Mouse (Mus musculus) embryonic facial prominence, embryonic 10.5 days (tissue): ENCODE results near the gene Obsl1. TPM values are rescaled to one million over a fixed set of nuclear protein-coding genes. Genes with fewer than 3 reads are reported as not detected.

Experiments
- DNase-seq: peaks from one replicate; pipeline ENCODE4 v3.0.0-alpha.2; 2017; ENCODE audit warnings: low spot score
- H3K27ac ChIP-seq: fragments of 300-500 bp; sonication (generic); replicated peaks from 2 replicates; pipeline ENCODE4 v1.5.1; 2016; ENCODE audit warnings: mild to moderate bottlenecking
- H3K27me3 ChIP-seq: fragments of 300-500 bp; sonication (generic); replicated peaks from 2 replicates; pipeline ENCODE4 v1.6.1; 2016; ENCODE audit warnings: low read depth, mild to moderate bottlenecking; ENCODE audit not compliant: poor library complexity, severe bottlenecking
- H3K36me3 ChIP-seq: fragments of 300-500 bp; sonication (generic); replicated peaks from 2 replicates; pipeline ENCODE4 v1.6.1; 2016; ENCODE audit warnings: mild to moderate bottlenecking, moderate library complexity
- H3K4me1 ChIP-seq: fragments of 300-500 bp; sonication (generic); 2 replicates; pipeline ENCODE4 v1.6.1; 2016
- H3K4me3 ChIP-seq: fragments of 300-500 bp; sonication (generic); 2 replicates; pipeline ENCODE4 v1.5.1; 2016; ENCODE audit warnings: mild to moderate bottlenecking, moderate library complexity
- H3K9me3 ChIP-seq: fragments of 300-500 bp; sonication (generic); 2 replicates; pipeline ENCODE4 v1.6.1; 2016; ENCODE audit warnings: mild to moderate bottlenecking
- WGBS: fragments of 180-500 bp; shearing (Covaris S2); methylation state at CpG from one replicate; pipeline ENCODE4 v1.1.7; 2016; 5-methylcytosine and 5-hydroxymethylcytosine counted together
- polyA plus RNA-seq: library from polyadenylated mRNA; unstranded; fragments of >200 nt; fragmentation: Nextera tagmentation; extraction: Ambion mirVana; gene quantifications from 2 replicates; pipeline ENCODE4 v1.2.1, GENCODE M21; 2016

The Obsl1 gene
- polyA plus RNA-seq, 1 experiment from 2014 or later: 57.9 TPM

- peaks cover 41% of the 10 kb centered on the region for H3K36me3 ChIP-seq
Observed at GRCm38 (mm10) chr1:75537587-75537986, 31.3 kb upstream of the Obsl1 start.

GRCm38 (mm10) chr1:75533325-75534252 is 27.3 kb upstream of the Obsl1 start:
- Histone ChIP-seq H3K9me3 (no peaks in the 10 kb centered on the region), H3K4me3 (no peak overlapping the region), H3K36me3 (peaks cover 79% of the 10 kb centered on the region), H3K4me1 (no peaks in the 10 kb centered on the region), H3K27ac (no peak overlapping the region), H3K27me3 (no peaks in the 10 kb centered on the region)
- WGBS: 89% methylated on average over 19 of the region's 19 CpGs
- no peak for DNase-seq

More at GRCm38 (mm10) chr1:75537587-75537986, 31.3 kb upstream of the Obsl1 start:
- H3K27ac ChIP-seq: no peak overlapping the region
- no peak overlapping the region for H3K4me3 ChIP-seq
- no peaks in the 10 kb centered on the region for H3K27me3 ChIP-seq
- H3K9me3 ChIP-seq: no peaks in the 10 kb centered on the region
- 79% methylated on average over 2 of the region's 2 CpGs for WGBS
- no peaks in the 10 kb centered on the region for H3K4me1 ChIP-seq
- no peak for DNase-seq

GRCm38 (mm10) chr1:75532280-75533172 is 26.3 kb upstream of the Obsl1 start:
- Histone ChIP-seq H3K27me3 (no peaks in the 10 kb centered on the region), H3K36me3 (peaks cover 89% of the 10 kb centered on the region), H3K9me3 (no peaks in the 10 kb centered on the region), H3K4me3 (no peak overlapping the region), H3K4me1 (no peaks in the 10 kb centered on the region), H3K27ac (no peak overlapping the region)
- 92% methylated on average over 19 of the region's 19 CpGs for WGBS
- no peak for DNase-seq

- Histone ChIP-seq H3K27ac (no peak overlapping the region), H3K9me3 (no peaks in the 10 kb centered on the region), H3K4me1 (no peaks in the 10 kb centered on the region), H3K36me3 (peaks cover 96% of the 10 kb centered on the region), H3K4me3 (no peak overlapping the region), H3K27me3 (no peaks in the 10 kb centered on the region)
- 88% methylated on average over 4 of the region's 4 CpGs for WGBS
- DNase-seq: no peak
Observed at GRCm38 (mm10) chr1:75530546-75530945, 24.3 kb upstream of the Obsl1 start.

- Histone ChIP-seq H3K9me3 (no peaks in the 10 kb centered on the region), H3K27me3 (no peaks in the 10 kb centered on the region), H3K4me3 (no peak overlapping the region), H3K36me3 (peaks cover 51% of the 10 kb centered on the region), H3K4me1 (peaks cover 12% of the 10 kb centered on the region), H3K27ac (no peak overlapping the region)
- DNase-seq: no peak
- WGBS: 90% methylated on average over 7 of the region's 7 CpGs
Observed at GRCm38 (mm10) chr1:75524679-75525078, 18.4 kb upstream of the Obsl1 start.

- Histone ChIP-seq H3K27me3 (no peaks in the 10 kb centered on the region), H3K4me1 (peaks cover 19% of the 10 kb centered on the region), H3K36me3 (peaks cover 19% of the 10 kb centered on the region), H3K4me3 (peak within 1 kb of the TSS; percentile 78), H3K27ac (peak within 1 kb of the TSS; percentile 88), H3K9me3 (no peaks in the 10 kb centered on the region)
- DNase-seq: peak; percentile 95
- WGBS: under 1% methylated on average over 46 of the region's 46 CpGs
Observed at GRCm38 (mm10) chr1:75521321-75522031, 15.2 kb upstream of the Obsl1 start, which contains the start of gene Stk11ip. Stk11ip (plus strand) TSS chr1:75521529.

GRCm38 (mm10) chr1:75519576-75519975 is 13.3 kb upstream of the Obsl1 start:
- WGBS: 89% methylated on average over 5 of the region's 5 CpGs

GRCm38 (mm10) chr1:75518427-75518826 is 12.2 kb upstream of the Obsl1 start:
- peak overlapping the region; percentile 54 for H3K27ac ChIP-seq
- DNase-seq: no peak
- H3K27me3 ChIP-seq: no peaks in the 10 kb centered on the region
- H3K9me3 ChIP-seq: no peaks in the 10 kb centered on the region
- H3K36me3 ChIP-seq: no peaks in the 10 kb centered on the region
- peaks cover 19% of the 10 kb centered on the region for H3K4me1 ChIP-seq
- WGBS: 94% methylated on average over 4 of the region's 4 CpGs
- no peak overlapping the region for H3K4me3 ChIP-seq

More at GRCm38 (mm10) chr1:75519576-75519975, 13.3 kb upstream of the Obsl1 start:
- Histone ChIP-seq H3K36me3 (no peaks in the 10 kb centered on the region; the same call in 1 of the 2 replicates), H3K4me3 (no peak overlapping the region), H3K9me3 (no peaks in the 10 kb centered on the region), H3K27me3 (no peaks in the 10 kb centered on the region), H3K27ac (no peak overlapping the region), H3K4me1 (peaks cover 19% of the 10 kb centered on the region)
- DNase-seq: no peak

GRCm38 (mm10) chr1:75517984-75518383 is 11.7 kb upstream of the Obsl1 start:
- no peak overlapping the region for H3K4me3 ChIP-seq
- H3K27ac ChIP-seq: peak overlapping the region; percentile 54
- peaks cover 19% of the 10 kb centered on the region for H3K4me1 ChIP-seq
- no peaks in the 10 kb centered on the region for H3K9me3 ChIP-seq
- H3K36me3 ChIP-seq: no peaks in the 10 kb centered on the region
- no peaks in the 10 kb centered on the region for H3K27me3 ChIP-seq
- peak; percentile 38 for DNase-seq
- 57% methylated on average over 4 of the region's 4 CpGs for WGBS

GRCm38 (mm10) chr1:75516703-75517380 is 10.6 kb upstream of the Obsl1 start:
- Histone ChIP-seq H3K36me3 (no peaks in the 10 kb centered on the region), H3K9me3 (no peaks in the 10 kb centered on the region), H3K4me1 (peaks cover 14% of the 10 kb centered on the region), H3K4me3 (no peak overlapping the region), H3K27me3 (no peaks in the 10 kb centered on the region), H3K27ac (no peak overlapping the region)
- 82% methylated on average over 15 of the region's 15 CpGs for WGBS
- DNase-seq: no peak

- H3K27me3 ChIP-seq: peaks cover 22% of the 10 kb centered on the region
- no peak for DNase-seq
- 95% methylated on average over 3 of the region's 3 CpGs for WGBS
- no peaks in the 10 kb centered on the region for H3K36me3 ChIP-seq
- no peak overlapping the region for H3K4me3 ChIP-seq
- H3K27ac ChIP-seq: no peak overlapping the region; the same call in 1 of the 2 replicates
- H3K9me3 ChIP-seq: no peaks in the 10 kb centered on the region
- peaks cover 34% of the 10 kb centered on the region for H3K4me1 ChIP-seq
Observed at GRCm38 (mm10) chr1:75512550-75512949, 6.3 kb upstream of the Obsl1 start.
